Mouse (Mus musculus) liver, embryonic 14.5 days (tissue): ENCODE measurements around the gene Faap100.

ENCODE experiments used
- CTCF ChIP-seq: IDR thresholded peaks from 2 replicates; pipeline ENCODE4 v1.5.1; 2016; ENCODE audit warnings: antibody characterized with exemption, low read depth, control low read depth
- EP300 ChIP-seq: IDR thresholded peaks from 2 replicates; pipeline ENCODE4 v1.6.1; 2016; ENCODE audit warnings: antibody characterized with exemption, low read depth

DNA sequence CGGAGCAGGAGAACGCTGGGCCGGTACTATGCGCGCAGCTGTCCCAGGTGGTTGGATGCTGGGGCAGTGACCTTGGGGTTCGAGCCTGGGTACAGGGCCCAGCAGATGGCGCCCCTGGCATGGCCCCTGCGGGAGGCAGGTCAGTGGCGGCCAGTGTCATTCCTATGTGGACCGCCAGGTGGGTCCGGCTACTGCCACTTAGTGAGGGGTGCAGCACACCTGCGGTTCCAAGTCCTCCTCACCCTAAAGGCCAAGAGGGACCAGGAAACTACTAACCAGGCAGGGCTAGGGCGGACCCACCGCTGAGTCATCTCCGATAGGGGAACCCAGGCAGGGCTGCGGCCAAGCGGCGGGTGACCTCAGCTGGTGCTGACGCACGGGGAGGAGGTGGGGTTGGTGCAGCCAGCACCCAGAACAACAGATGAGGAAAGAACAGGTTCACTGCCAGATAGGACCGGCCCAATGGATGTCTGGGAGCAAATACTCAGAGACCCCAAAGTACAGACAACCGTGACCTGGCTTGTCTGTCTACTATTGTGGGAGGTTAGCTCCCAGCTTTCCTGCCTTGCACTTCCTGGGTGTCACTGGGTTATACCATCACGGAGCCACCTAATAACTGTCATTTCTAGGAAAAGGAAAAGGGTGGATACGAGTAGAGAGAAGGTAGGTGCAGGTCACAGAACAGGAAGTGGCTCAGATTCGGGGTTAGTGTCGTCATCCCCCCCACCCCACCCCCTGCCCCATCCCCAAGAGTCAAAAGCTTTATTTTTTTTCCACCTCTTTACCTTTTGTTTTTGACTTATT lies 24.9 kb downstream of the Faap100 start:
- TF ChIP-seq CTCF = peak; percentile 90
- TF ChIP-seq EP300 = peak; percentile 26; the same call in 1 of the 2 replicates
